Mouse (Mus musculus) midbrain, embryonic 13.5 days (tissue): ENCODE measurements around the gene Chuk. TPM values are rescaled to one million over a fixed set of nuclear protein-coding genes. Genes with fewer than 3 reads are reported as not detected.

Source experiments
- ATAC-seq: fragments of 200-750 bp; cut with Nextera tagmentation; 2 replicates; pipeline ENCODE4 v1.8.0; 2017; ENCODE audit warnings: mild to moderate bottlenecking, moderate TSS enrichment, moderate library complexity
- H3K27ac ChIP-seq: fragments of 300-500 bp; sonication (generic); 2 replicates; pipeline ENCODE4 v1.5.1; 2015; ENCODE audit warnings: inconsistent platforms, mild to moderate bottlenecking, moderate library complexity
- H3K27me3 ChIP-seq: fragments of 300-500 bp; sonication (generic); 2 replicates; pipeline ENCODE4 v1.6.1; 2015; ENCODE audit warnings: mild to moderate bottlenecking, inconsistent platforms
- H3K36me3 ChIP-seq: fragments of 300-500 bp; sonication (generic); 2 replicates; pipeline ENCODE4 v1.6.1; 2015; ENCODE audit warnings: mild to moderate bottlenecking, inconsistent platforms
- H3K4me1 ChIP-seq: fragments of 300-500 bp; sonication (generic); replicated peaks from 2 replicates; pipeline ENCODE4 v1.6.1; 2015; ENCODE audit warnings: inconsistent platforms
- H3K4me2 ChIP-seq: fragments of 300-500 bp; sonication (generic); replicated peaks from 2 replicates; pipeline ENCODE4 v1.6.1; 2015; ENCODE audit warnings: moderate library complexity, mild to moderate bottlenecking, inconsistent platforms
- H3K4me3 ChIP-seq: fragments of 300-500 bp; sonication (generic); replicated peaks from 2 replicates; pipeline ENCODE4 v1.5.1; 2015; ENCODE audit warnings: mild to moderate bottlenecking, inconsistent platforms
- H3K9ac ChIP-seq: fragments of 300-500 bp; sonication (generic); replicated peaks from 2 replicates; pipeline ENCODE4 v1.6.1; 2015; ENCODE audit warnings: mild to moderate bottlenecking, inconsistent platforms
- H3K9me3 ChIP-seq: fragments of 300-500 bp; sonication (generic); 2 replicates; pipeline ENCODE4 v1.6.1; 2016; ENCODE audit warnings: mild to moderate bottlenecking, inconsistent platforms
- WGBS: fragments of 180-500 bp; shearing (Covaris S2); methylation state at CpG from one replicate; pipeline ENCODE4 v1.1.7; 2015; 5-methylcytosine and 5-hydroxymethylcytosine counted together
- polyA plus RNA-seq: library from polyadenylated mRNA; unstranded; fragments of >200 nt; fragmentation: Nextera tagmentation; extraction: Ambion mirVana; gene quantifications from 2 replicates; pipeline ENCODE4 v1.2.1, GENCODE M21; 2015

Chuk gene
- polyA plus RNA-seq, 1 experiment from 2014 or later = 70.2 TPM

- H3K36me3 ChIP-seq = peaks cover 39% of the 10 kb centered on the region
- no peak for ATAC-seq
- H3K27me3 ChIP-seq = no peaks in the 10 kb centered on the region
- H3K4me3 ChIP-seq = no peak overlapping the region
- H3K4me2 ChIP-seq = no peak overlapping the region
- no peak overlapping the region for H3K27ac ChIP-seq
- no peaks in the 10 kb centered on the region for H3K9me3 ChIP-seq
- no peak overlapping the region for H3K9ac ChIP-seq
- H3K4me1 ChIP-seq = peaks cover 15% of the 10 kb centered on the region
These were observed 6.4 kb downstream of the Chuk start for GRCm38 (mm10) chr19:44100840-44101239.

DNA sequence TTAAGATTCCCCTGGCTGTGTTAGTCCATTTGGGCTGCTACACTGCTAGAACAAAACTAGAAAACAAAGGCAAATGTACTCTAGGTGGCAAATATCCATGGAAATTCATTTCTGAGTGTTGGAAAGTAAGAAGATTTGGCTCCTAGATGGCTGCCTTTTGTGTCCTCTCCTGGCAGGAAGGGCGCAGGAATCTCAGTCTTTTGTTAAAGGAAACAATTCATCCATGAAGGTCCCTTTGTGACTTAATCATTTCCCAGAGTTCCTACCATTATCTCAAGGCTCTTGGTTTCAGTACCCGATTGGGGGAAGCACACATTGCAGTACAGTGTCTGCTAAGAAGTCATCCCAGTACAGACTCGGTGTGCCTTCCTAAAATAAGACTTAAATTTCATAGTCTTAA lies 21.0 kb downstream of the Chuk start:
- ATAC-seq = no peak
- no peak overlapping the region for H3K4me2 ChIP-seq
- peaks cover 52% of the 10 kb centered on the region for H3K36me3 ChIP-seq

GRCm38 (mm10) chr19:44080920-44081319 lies 26.4 kb downstream of the Chuk start:
- H3K4me3 ChIP-seq = no peak overlapping the region
- H3K4me2 ChIP-seq = no peak overlapping the region
- 89% methylated on average over 2 of the region's 2 CpGs for WGBS
- no peak overlapping the region for H3K9ac ChIP-seq
- no peaks in the 10 kb centered on the region for H3K9me3 ChIP-seq
- no peak for ATAC-seq
- peaks cover 72% of the 10 kb centered on the region for H3K36me3 ChIP-seq
- H3K27ac ChIP-seq = no peak overlapping the region
- no peaks in the 10 kb centered on the region for H3K4me1 ChIP-seq
- no peaks in the 10 kb centered on the region for H3K27me3 ChIP-seq

More for the DNA sequence above, 21.0 kb downstream of the Chuk start:
- H3K4me1 ChIP-seq = no peaks in the 10 kb centered on the region
- H3K4me3 ChIP-seq = no peak overlapping the region
- H3K9ac ChIP-seq = no peak overlapping the region
- no peaks in the 10 kb centered on the region for H3K9me3 ChIP-seq
- H3K27me3 ChIP-seq = no peaks in the 10 kb centered on the region
- no peak overlapping the region for H3K27ac ChIP-seq
- 6% methylated on average over 3 of the region's 3 CpGs for WGBS

- Histone ChIP-seq H3K4me1 (no peaks in the 10 kb centered on the region), H3K4me2 (no peak overlapping the region), H3K36me3 (peaks cover 76% of the 10 kb centered on the region), H3K27ac (no peak overlapping the region), H3K4me3 (no peak overlapping the region), H3K9ac (no peak overlapping the region), H3K9me3 (no peaks in the 10 kb centered on the region), H3K27me3 (no peaks in the 10 kb centered on the region)
- no peak for ATAC-seq
- 88% methylated on average over 2 of the region's 2 CpGs for WGBS
These were observed 27.3 kb downstream of the Chuk start for GRCm38 (mm10) chr19:44080023-44080422.

DNA sequence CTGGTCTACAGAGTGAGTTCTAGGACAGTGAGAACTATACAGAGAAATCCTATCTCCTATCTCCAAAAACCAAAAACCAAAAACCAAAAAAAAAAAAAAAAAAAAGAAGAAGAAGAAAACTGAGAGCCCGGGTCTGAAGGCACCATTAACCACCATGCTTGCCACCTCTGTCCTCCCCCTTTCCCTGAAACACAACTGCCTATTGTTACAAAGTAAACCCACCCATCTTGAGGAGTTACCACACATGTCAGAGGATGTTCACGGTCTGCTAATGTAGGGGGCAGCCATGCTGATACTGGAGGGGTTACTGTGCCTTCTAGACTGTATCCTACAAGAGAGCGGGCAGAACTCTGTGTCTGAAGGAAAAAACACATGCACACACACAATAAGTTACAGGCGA lies 30.3 kb downstream of the Chuk start:
- no peaks in the 10 kb centered on the region for H3K9me3 ChIP-seq
- no peaks in the 10 kb centered on the region for H3K27me3 ChIP-seq
- H3K36me3 ChIP-seq = peaks cover 60% of the 10 kb centered on the region
- WGBS = 96% methylated on average over 4 of the region's 4 CpGs
- H3K27ac ChIP-seq = no peak overlapping the region
- no peak overlapping the region for H3K4me3 ChIP-seq
- H3K4me1 ChIP-seq = no peaks in the 10 kb centered on the region
- H3K9ac ChIP-seq = no peak overlapping the region
- no peak overlapping the region for H3K4me2 ChIP-seq
- ATAC-seq = no peak

- ATAC-seq = no peak
- peaks cover 60% of the 10 kb centered on the region for H3K36me3 ChIP-seq
- no peaks in the 10 kb centered on the region for H3K9me3 ChIP-seq
- H3K4me2 ChIP-seq = no peak overlapping the region
- WGBS = 96% methylated on average over 9 of the region's 9 CpGs
- no peak overlapping the region for H3K27ac ChIP-seq
- no peak overlapping the region for H3K4me3 ChIP-seq
- H3K27me3 ChIP-seq = no peaks in the 10 kb centered on the region
- no peak overlapping the region for H3K9ac ChIP-seq
- H3K4me1 ChIP-seq = no peaks in the 10 kb centered on the region
These were observed 30.8 kb downstream of the Chuk start for GRCm38 (mm10) chr19:44076457-44076856.

- Histone ChIP-seq H3K9me3 (no peaks in the 10 kb centered on the region), H3K36me3 (peaks cover 50% of the 10 kb centered on the region), H3K27ac (no peak overlapping the region), H3K4me3 (no peak overlapping the region), H3K4me1 (peaks cover 2% of the 10 kb centered on the region; the same call in 1 of the 2 replicates), H3K4me2 (no peak overlapping the region), H3K9ac (no peak overlapping the region), H3K27me3 (no peaks in the 10 kb centered on the region)
- 91% methylated on average over 11 of the region's 11 CpGs for WGBS
- ATAC-seq = no peak
These were observed 32.3 kb downstream of the Chuk start for GRCm38 (mm10) chr19:44074986-44075385.

GRCm38 (mm10) chr19:44071166-44071565 lies 36.1 kb downstream of the Chuk start:
- Histone ChIP-seq H3K9me3 (no peaks in the 10 kb centered on the region), H3K4me3 (no peak overlapping the region), H3K27ac (no peak overlapping the region), H3K4me1 (peaks cover 19% of the 10 kb centered on the region), H3K9ac (no peak overlapping the region), H3K27me3 (no peaks in the 10 kb centered on the region), H3K4me2 (no peak overlapping the region), H3K36me3 (peaks cover 17% of the 10 kb centered on the region)
- no peak for ATAC-seq
- WGBS = 61% methylated on average over 5 of the region's 5 CpGs

GRCm38 (mm10) chr19:44069914-44070232 lies 37.4 kb downstream of the Chuk start:
- 6% methylated on average over 4 of the region's 4 CpGs for WGBS
- H3K4me2 ChIP-seq = peak overlapping the region; percentile 95
- H3K9me3 ChIP-seq = no peaks in the 10 kb centered on the region
- ATAC-seq = no peak
- H3K4me1 ChIP-seq = peaks cover 19% of the 10 kb centered on the region
- H3K36me3 ChIP-seq = peaks cover 7% of the 10 kb centered on the region
- H3K4me3 ChIP-seq = peak overlapping the region; percentile 63
- H3K9ac ChIP-seq = peak overlapping the region; percentile 80
- no peaks in the 10 kb centered on the region for H3K27me3 ChIP-seq
- peak overlapping the region; percentile 74 for H3K27ac ChIP-seq

DNA sequence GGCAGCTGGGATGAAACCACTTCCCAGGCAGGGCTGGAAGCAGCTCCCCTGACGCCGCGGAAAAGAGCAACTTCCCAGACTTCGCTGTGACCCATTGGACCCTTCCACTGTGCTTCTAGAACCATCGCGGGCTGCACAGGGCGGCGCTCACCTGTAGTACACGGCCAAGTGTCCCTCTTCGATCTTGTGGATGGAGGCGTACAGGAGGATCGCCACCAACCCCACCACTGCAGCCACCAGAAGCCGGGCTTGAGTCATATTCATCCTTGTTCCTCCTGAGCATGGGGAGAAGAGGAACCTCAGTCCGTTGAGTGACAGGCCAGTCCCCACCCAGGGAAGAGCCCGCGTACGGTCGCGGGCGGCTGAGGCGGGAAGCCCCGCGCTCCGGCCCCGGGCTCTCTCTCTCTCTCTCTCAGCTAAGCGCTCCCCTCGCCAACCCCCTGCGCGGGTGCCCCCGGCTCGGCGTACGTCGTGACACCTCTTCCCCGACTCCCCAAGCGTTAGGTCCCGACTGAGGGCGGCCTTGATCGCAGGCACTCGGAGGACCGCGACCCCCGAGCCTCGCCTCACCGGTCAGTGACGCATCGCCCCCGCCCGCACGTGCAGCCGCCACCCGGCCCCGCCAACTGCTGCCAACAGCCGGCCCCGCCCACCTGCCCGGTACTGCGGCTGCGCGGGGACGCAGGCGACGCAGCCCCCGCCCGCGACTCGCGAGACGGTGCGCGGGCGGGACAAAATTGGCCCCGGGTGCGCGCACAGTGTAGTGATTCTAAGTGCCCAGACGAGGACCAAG lies 38.0 kb downstream of the Chuk start, which contains the start of gene Erlin1:
Gene Erlin1 (minus strand): TSS at position 665 of the 793 bp plus-strand sequence.
- H3K4me2 ChIP-seq = peak within 1 kb of the TSS; percentile 95
- peaks cover 11% of the 10 kb centered on the region; the same call in 1 of the 2 replicates for H3K36me3 ChIP-seq
- under 1% methylated on average over 74 of the region's 75 CpGs for WGBS
- H3K27me3 ChIP-seq = no peaks in the 10 kb centered on the region
- ATAC-seq = peak; percentile 96
- H3K9ac ChIP-seq = peak within 1 kb of the TSS; percentile 80
- H3K4me1 ChIP-seq = peaks cover 19% of the 10 kb centered on the region
- peak within 1 kb of the TSS; percentile 74 for H3K27ac ChIP-seq
- H3K9me3 ChIP-seq = no peaks in the 10 kb centered on the region
- H3K4me3 ChIP-seq = peak within 1 kb of the TSS; percentile 63

DNA sequence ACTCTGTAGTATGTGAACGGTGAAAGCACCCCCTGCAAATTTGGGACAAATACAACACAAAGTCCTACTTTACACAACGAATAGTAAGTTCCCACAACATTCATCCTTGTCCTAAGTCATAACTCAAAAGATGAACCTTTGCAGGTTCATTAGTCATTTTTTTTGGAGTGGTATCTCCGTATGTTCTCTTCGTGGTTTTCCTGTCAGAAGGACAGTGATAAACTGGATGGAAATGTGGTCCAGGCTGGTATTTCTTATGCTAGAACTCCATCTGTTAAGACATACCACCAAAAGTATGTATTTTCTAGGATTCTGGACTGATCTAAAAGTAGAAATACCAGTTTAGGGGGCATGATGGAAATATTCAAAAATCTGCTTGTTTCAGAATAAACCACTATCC lies 39.0 kb downstream of the Chuk start:
- Histone ChIP-seq H3K36me3 (peaks cover 14% of the 10 kb centered on the region), H3K27me3 (no peaks in the 10 kb centered on the region), H3K9me3 (no peaks in the 10 kb centered on the region), H3K27ac (no peak overlapping the region), H3K4me1 (peaks cover 19% of the 10 kb centered on the region), H3K4me2 (peak overlapping the region; percentile 95), H3K4me3 (peak overlapping the region; percentile 63), H3K9ac (peak overlapping the region; percentile 80)
- 84% methylated on average over 4 of the region's 4 CpGs for WGBS
- ATAC-seq = no peak

DNA sequence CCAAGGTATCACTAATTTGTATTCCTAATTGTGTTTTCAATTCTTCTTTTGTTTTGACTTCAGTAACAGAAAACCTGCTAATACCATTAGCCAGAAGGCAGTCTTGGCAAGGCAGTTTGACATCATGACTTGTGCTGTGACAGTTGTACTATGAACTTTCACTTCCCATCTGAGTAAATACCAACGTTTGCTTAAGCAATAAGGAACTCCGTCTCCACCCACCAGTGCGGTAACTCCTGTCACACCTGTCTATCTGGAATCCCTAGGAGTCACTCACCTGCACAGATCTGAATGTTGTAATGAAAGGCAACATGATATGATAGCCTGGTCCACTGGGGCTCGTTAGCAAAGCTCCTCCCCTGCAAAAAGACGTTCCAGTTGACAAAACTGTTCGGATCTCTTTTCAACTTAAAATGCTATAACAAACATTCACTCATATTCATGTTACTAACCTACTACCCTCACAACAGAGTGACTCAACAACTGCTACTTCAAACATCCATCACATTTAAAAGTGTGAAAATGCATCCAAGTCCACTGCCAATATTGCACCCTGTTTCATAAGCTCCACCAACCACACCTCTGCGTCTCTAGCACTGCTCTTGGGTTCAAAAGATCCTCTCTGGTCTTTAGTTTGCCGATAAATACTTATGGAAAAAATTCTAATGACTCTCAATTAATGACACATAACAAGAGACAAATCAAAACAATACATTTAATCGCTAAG lies 39.8 kb downstream of the Chuk start:
- ATAC-seq = no peak
- no peaks in the 10 kb centered on the region for H3K9me3 ChIP-seq
- H3K27ac ChIP-seq = no peak overlapping the region
- no peak overlapping the region for H3K4me2 ChIP-seq
- 89% methylated on average over 9 of the region's 9 CpGs for WGBS
- H3K9ac ChIP-seq = no peak overlapping the region
- H3K27me3 ChIP-seq = no peaks in the 10 kb centered on the region
- H3K36me3 ChIP-seq = peaks cover 18% of the 10 kb centered on the region
- H3K4me1 ChIP-seq = peaks cover 19% of the 10 kb centered on the region
- H3K4me3 ChIP-seq = no peak overlapping the region
